Mouse (Mus musculus) left cerebral cortex, postnatal 4 days (tissue): Measurements from ENCODE around the gene Pdlim1. TPM values are rescaled to one million over a fixed set of nuclear protein-coding genes. Genes with fewer than 3 reads are reported as not detected.
"Not testable (repeated sequence)": the region's sequence is repeated elsewhere in the genome, so short reads cannot be mapped to it uniquely, and the experiment has no call there.

ENCODE experiments used
- DNase-seq: peaks from one replicate; pipeline ENCODE4 v3.0.0-alpha.2; 2022
- intact Hi-C: fragments of 180-260 bp; cut with DNase I; formaldehyde crosslinking; loops from one replicate; pipeline ENCODE4 v1.15.1; 2025
- total RNA-seq, 2 experiments: library from RNA; stranded (reverse); gene quantifications; 2 replicates each; pipeline ENCODE4 v1.2.3; 2021

Gene Pdlim1
- total RNA-seq, 2 experiments from 2014 or later, result 1.6 to 3.4 TPM

GRCm38 (mm10) chr19:40246646-40247267 is 24.9 kb downstream of the Pdlim1 start:
- intact Hi-C loops, result no loop called here
- no peak for DNase-seq

- peak; percentile 59 for DNase-seq
- intact Hi-C loops, result no loop called here
Observed at GRCm38 (mm10) chr19:40240838-40241689, 30.6 kb downstream of the Pdlim1 start.

- no peak for DNase-seq
- intact Hi-C loops, result no loop called here
Observed at GRCm38 (mm10) chr19:40240360-40240759, 31.3 kb downstream of the Pdlim1 start.

GRCm38 (mm10) chr19:40238175-40238850 is 33.3 kb downstream of the Pdlim1 start:
- DNase-seq, result no peak
- intact Hi-C loops, result loop anchor here (10.0 kb wide), 1 partner anchor 306 kb away; no protein-coding TSS in a partner anchor

- DNase-seq, result no peak
- intact Hi-C loops, result loop anchor here (10.0 kb wide), 1 partner anchor 312 kb away; no protein-coding TSS in a partner anchor
Observed at GRCm38 (mm10) chr19:40232560-40232959, 39.1 kb downstream of the Pdlim1 start.

GRCm38 (mm10) chr19:40231825-40232541 is 39.7 kb downstream of the Pdlim1 start:
- intact Hi-C loops, result loop anchor here (10.0 kb wide), 1 partner anchor 313 kb away; no protein-coding TSS in a partner anchor
- no peak for DNase-seq

GRCm38 (mm10) chr19:40231074-40231738 is 40.4 kb downstream of the Pdlim1 start:
- intact Hi-C loops, result loop anchor here (10.0 kb wide), 1 partner anchor 314 kb away; no protein-coding TSS in a partner anchor
- DNase-seq, result no peak

- DNase-seq, result no peak
- intact Hi-C loops, result no loop called here
Observed at GRCm38 (mm10) chr19:40226516-40227151, 45.0 kb downstream of the Pdlim1 start.

GRCm38 (mm10) chr19:40225761-40226110 is 45.9 kb downstream of the Pdlim1 start:
- intact Hi-C loops, result loop anchor here (2.0 kb wide), 1 partner anchor 1243 kb away; no protein-coding TSS in a partner anchor
- no peak for DNase-seq

- intact Hi-C loops, result loop anchor here (2.0 kb wide), 1 partner anchor 1242 kb away; no protein-coding TSS in a partner anchor
Observed at GRCm38 (mm10) chr19:40225102-40225760, 46.4 kb downstream of the Pdlim1 start.

GRCm38 (mm10) chr19:40222307-40222706 is 49.3 kb downstream of the Pdlim1 start:
- intact Hi-C loops, result not testable (repeated sequence)

More at GRCm38 (mm10) chr19:40225102-40225760, 46.4 kb downstream of the Pdlim1 start:
- peak; percentile 79 for DNase-seq

GRCm38 (mm10) chr19:40220878-40221277 is 50.8 kb downstream of the Pdlim1 start:
- intact Hi-C loops, result no loop called here
- DNase-seq, result no peak

More at GRCm38 (mm10) chr19:40222307-40222706, 49.3 kb downstream of the Pdlim1 start:
- not testable (repeated sequence) for DNase-seq

- intact Hi-C loops, DNase-seq: not testable (repeated sequence)
Observed at GRCm38 (mm10) chr19:40202947-40203346, 68.7 kb downstream of the Pdlim1 start.

GRCm38 (mm10) chr19:40190596-40190995 is 81.0 kb downstream of the Pdlim1 start:
- DNase-seq, result no peak
- intact Hi-C loops, result no loop called here

- intact Hi-C loops, result no loop called here
- no peak for DNase-seq
Observed at GRCm38 (mm10) chr19:40187160-40187559, 84.5 kb downstream of the Pdlim1 start, which contains the start of gene Cyp2c70. Gene Cyp2c70 (minus strand): TSS chr19:40187333.

- DNase-seq, result no peak
- intact Hi-C loops, result no loop called here
Observed at GRCm38 (mm10) chr19:40183600-40183999, 88.0 kb downstream of the Pdlim1 start.

- intact Hi-C loops, result no loop called here
- no peak for DNase-seq
Observed at GRCm38 (mm10) chr19:40178311-40178710, 93.3 kb downstream of the Pdlim1 start.
